Mouse (Mus musculus) small intestine, adult 2 months (tissue): Measurements from ENCODE around the gene Terf2ip.

Experiments
- CTCF ChIP-seq: fragments of 200-500 bp; IDR thresholded peaks from 2 replicates; pipeline ENCODE4 v1.5.1; 2012; ENCODE audit warnings: low read depth, mild to moderate bottlenecking, control low read depth, inconsistent platforms, low read length, moderate library complexity, mixed read lengths; ENCODE audit not compliant: insufficient replicate concordance, insufficient read length; ENCODE audit errors: extremely low read depth
- POLR2A ChIP-seq: fragments of 200-500 bp; IDR thresholded peaks from 2 replicates; pipeline ENCODE4 v1.6.1; 2012; ENCODE audit warnings: low read depth, mild to moderate bottlenecking, control low read depth, inconsistent platforms, low read length, moderate library complexity

DNA sequence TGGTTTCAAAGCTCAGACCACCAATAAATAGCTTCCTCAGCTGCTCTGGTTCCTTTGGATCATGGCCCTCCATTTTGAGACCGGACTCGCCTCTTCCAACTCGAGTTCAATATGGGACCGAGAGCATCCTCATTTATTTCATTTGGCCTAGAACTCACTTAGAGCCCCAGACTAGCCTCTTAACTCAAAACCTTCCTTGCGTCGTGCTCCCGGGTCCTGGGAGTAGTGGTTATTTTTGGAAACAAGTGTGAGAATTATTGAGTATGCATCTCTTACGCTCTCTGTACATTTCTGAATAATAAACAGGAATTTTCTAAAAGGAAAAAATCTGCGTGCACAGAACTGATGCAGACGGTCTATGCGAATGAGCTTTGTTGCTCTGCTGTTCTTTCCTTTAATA is 3.7 kb downstream of the Terf2ip start, which contains the start of gene Gm6793:
- TF ChIP-seq POLR2A (no peak), CTCF (no peak)
